Mouse (Mus musculus) heart, postnatal 4 days (tissue): ENCODE results near the gene Capn7. TPM values are rescaled to one million over a fixed set of nuclear protein-coding genes. Genes with fewer than 3 reads are reported as not detected.
A peak's percentile ranks its signal among the peaks of the same experiment; 100 is the strongest.

Experiments used
- DNase-seq: peaks from one replicate; pipeline ENCODE4 v3.0.0; 2021
- total RNA-seq, 2 experiments: library from RNA; stranded (reverse); gene quantifications; 2 replicates each; pipeline ENCODE4 v1.2.3; 2021

The Capn7 gene
- total RNA-seq, 2 experiments from 2014 or later, result 36.1 to 36.7 TPM

DNA sequence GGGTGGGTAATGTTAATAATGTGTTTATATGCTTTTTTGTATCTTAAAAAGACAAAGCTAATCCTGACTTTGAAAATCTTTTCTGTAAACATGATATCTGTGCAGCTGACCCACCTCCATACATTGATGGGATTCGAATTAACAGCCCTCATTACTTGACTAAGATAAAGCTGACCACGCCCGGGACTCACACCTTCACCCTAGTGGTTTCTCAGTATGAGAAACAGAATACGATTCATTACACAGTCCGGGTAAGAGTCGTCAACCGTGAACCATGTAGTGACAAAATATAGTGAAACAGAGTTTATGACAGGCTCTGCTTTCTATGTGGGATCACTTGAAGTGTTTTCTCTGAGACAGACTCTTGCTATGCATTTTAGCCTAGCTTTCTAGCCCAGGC is 31.5 kb downstream of the Capn7 start:
- no peak for DNase-seq

DNA sequence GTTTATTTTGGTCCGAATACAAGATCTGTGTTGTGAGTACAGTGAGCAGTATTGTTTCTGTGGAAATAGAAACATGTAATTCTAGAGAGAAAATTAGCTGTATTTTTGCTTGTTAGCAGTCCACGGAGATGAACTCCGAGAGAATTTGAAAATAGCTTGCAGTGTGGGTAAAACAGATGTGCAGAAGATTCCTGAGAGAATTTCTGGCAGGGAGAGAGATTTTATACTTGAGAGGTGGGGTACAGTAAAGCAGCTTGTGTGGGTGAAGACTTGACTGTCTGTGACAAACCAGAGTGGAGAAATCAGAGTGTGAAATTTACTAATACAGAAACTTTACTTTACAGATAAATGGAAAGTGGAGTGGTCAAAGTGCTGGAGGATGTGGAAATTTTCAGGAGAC is 32.9 kb downstream of the Capn7 start:
- DNase-seq, result no peak

DNA sequence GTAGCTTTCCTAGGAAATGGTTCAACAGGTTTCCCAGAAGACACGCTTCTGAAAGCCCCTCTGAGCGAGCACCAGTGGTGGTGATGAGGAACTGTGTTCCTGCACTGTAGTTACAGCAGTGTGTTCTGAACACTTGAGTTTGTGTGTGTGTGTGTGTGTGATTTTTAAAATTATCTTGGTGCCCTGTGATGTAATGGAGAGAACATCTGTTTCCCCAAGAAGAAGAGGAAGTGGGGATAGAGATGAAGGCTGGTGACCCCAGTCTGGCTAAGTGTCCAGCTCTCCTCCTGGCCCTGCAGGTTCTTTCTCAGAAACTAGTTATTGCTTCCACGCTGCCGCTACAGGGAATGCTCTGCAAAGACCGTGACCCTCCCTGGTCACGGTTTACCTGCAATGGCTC is 38.0 kb downstream of the Capn7 start:
- no peak for DNase-seq

DNA sequence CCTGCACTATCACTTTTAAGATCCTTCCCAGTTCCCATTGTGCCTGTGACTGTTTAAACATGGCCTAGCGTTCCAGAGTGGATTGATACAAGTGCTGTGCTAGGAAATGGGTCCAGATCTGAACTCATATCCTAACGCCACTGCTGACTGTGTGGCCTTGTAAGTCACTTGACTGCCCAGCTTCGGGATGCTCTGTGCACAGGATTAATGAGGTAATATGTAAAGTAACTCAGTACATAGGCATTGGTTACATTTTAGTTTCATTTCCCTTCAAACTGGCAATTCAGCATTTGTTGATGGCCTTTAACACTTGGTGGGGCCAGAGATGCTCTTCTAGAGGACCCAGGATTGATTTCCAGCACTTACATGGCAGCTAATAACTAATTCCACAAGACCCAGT is 39.9 kb downstream of the Capn7 start:
- DNase-seq, result no peak

DNA sequence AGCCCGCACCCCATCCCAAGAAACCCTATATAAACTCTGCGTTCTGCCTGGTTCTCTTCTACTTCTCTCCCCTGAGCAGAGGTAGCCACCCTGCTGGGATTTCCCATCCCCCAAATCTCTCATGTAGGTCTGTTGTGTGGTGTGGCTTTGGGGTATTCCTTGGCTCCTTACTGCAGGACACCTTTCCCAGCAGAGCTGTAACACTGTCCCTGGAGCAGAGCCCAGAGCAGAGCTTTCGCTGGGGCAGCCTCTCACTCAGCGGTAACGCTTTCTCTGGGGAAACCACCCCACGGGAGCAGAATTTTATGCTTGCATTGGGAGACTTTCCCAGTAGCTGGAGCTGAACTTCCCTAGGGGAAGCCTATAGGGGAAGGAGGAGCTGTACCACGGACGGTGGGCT is 45.8 kb downstream of the Capn7 start:
- peak; percentile 11 for DNase-seq

DNA sequence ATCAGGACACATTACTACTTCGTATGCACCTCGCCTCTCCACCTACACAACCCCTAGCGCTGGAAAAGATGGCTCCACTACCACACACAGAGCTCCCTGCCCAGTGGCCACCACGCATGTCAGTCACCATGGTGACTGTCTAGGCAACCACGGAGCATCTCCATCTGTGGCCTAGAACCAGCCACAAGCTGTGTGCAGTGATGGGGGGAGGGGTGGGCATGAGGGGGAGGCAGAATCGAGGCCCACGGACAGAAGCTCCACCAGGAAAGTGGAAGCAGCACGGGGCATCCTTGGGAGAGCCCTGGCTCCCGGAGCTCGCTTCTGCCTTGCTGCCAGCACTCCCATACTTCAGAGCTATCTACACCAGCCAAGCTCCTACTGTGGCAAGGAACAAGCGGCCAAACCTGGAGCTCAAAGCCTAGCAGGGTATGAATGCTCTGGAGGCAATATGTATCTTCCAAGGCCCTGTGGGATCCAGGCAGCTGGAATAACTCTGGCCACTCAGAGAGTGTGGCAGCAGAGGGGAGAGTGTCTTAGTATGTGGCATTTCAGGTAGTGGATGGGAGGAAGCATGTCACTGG is 47.1 kb downstream of the Capn7 start:
- DNase-seq, result peak; percentile 3

DNA sequence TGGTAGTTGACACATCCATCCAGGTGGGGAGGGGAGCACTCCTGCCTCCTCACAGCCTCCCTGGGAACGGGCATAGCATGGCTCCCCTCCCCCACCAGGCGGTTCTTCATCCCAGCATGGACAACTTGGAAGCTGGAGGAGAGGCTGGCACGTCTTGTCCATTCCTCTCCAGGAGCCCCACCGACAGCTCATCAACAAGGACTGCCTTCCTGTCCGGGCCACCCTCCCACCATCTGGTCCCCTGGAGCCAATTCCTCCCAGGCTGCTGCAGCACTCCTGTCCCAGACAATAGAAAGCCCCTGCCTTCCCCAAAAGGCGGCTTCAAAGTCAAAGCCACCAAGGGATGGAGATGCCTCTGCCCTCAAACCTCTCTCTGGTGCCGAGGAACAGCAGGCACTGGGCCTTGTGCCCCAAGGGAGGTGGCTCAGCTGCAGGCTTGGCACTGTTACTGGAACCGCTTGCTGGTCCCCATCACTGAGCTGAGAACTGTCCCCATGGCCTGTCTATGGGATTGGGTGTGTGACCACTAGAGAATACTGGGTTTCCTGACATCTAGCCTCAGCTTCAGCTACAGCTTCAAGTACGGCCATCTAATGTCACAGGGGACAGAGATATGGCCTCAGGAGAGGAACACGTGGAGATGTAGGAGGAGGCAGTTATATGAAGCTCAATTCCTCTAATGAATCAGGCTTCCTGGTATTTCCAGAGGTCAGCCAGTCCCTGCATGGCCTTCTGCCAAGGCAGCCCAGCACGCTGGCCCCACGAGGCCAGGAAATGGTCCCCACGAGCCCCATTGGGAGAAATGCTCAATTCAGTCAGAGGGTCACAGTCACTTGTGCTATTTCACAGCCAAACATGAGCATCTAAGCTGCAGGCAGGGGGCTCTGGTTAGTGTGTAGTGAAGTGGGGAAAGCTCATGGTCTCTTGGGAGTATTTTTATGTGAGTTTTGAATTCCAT is 48.2 kb downstream of the Capn7 start:
- DNase-seq, result peak; percentile 80

DNA sequence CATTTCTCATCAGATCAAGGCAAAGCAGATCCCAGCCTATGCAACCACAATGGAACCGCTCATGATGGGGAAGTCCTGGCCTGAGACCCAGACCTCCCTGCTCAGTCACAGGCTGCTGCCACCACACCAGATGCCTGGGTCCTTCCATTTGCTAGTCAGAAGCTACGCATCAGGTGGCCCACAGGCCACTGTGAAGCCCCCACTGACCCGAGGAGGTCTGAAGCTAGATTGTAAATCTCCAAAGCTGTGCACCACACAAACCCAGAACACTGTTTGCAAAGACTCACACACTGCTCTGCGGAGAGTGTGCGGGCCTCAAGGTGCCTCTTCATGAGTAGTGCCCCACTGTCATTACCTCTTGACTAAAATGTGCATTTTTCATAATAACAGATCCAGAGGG is 49.0 kb downstream of the Capn7 start:
- DNase-seq, result peak; percentile 25

DNA sequence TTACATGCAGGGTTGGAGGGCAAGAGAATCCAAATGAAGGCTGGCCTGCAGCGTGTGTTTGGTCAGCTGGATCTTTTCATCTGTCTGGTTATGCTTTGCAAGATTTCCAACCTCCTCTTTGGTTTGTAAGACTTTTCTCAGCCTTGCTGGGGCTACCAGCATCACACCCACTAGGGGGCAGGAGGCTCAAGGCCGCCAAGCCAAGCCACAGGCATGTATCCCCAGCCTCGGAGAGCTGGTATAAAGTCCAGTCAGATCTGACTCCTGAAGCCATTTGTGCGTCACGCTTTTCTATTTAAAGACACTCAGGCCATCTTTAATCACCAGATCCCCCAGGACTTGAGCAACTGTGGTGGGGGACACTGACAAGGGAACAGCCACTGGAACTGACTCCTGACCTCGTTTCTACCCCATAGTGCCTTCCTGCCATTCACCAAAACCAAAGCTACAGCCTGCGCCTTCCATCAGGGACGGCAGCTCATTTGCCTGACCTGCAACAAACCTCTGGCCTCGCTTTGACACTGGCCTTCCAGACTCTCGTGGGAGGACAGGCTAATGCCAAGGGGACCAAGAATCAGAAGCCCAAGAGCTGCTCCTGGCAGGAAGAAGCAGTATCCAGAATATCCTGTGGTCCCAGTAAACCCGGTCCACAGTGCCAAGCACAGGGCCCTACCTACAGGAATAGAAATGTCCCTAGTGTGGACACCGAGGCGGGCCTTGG is 49.7 kb downstream of the Capn7 start:
- DNase-seq, result peak; percentile 91

DNA sequence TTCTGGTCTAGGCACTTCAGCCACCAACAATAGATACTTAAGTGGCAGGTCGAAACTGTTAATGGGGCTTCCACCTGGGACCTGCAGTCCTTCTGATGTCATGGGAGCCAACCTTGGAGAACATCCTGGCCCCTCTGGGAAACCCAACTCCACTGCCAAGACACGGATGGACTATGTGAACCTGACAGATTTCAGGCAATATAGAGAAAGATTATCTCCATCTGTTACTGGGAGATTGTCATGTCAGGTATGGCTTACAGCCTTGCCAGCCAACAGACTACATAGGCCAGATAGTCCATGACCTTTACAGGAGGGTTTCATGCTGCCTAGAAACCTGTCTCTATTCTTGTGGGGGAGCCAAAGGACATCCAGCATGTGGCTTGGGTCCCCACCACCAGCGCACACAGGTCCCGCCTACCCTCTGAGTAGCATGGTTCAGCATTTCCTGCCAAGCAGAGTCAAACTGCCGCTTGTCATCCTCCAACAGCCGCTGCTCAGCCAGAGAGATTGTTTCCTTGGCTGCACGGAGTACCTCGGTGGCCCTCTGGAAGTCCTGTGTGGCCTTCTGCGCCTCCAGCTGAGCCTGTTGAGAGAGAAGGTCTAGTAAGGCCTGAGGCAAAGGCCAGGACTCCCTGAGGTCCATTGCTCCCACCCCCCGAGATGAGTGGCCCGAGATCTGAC is 51.0 kb downstream of the Capn7 start:
- DNase-seq, result peak; percentile 47

DNA sequence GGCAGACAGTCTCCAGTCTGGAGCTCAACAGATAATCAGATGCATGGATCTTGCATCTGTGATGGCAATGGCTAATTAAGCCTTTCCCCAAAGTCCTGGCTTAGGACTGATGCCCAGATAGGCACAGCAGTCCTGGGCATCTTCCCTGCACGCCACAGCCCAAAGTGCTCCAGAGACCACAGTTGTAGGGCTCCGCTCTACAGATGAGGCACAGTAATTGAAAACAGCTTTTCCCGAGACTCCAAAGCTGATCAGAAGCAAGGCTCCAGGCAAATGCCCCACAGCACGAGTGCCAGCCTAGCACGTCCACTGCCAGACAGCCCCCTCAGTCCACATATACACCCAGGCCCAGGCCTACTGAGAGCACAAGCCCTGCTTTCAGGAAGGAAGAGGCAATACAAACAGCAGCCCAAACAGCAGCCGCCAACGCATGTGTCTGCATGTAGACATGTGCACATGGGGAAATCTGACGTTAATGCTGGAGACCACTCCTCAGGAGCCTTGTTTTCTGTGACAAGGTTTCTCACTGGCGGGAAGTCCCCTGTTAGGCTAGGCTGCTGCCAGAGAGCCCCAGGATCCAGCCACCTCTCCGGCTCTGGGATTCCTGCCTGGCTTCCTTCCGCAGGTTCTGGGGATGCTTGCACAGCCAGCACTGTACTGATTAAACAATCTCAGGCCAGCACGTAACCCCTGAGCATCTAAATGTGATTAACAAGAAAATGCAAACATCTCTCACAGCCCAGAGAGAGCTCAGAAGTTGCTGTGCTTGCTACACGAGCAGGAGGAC is 51.8 kb downstream of the Capn7 start:
- DNase-seq, result peak; percentile 25

DNA sequence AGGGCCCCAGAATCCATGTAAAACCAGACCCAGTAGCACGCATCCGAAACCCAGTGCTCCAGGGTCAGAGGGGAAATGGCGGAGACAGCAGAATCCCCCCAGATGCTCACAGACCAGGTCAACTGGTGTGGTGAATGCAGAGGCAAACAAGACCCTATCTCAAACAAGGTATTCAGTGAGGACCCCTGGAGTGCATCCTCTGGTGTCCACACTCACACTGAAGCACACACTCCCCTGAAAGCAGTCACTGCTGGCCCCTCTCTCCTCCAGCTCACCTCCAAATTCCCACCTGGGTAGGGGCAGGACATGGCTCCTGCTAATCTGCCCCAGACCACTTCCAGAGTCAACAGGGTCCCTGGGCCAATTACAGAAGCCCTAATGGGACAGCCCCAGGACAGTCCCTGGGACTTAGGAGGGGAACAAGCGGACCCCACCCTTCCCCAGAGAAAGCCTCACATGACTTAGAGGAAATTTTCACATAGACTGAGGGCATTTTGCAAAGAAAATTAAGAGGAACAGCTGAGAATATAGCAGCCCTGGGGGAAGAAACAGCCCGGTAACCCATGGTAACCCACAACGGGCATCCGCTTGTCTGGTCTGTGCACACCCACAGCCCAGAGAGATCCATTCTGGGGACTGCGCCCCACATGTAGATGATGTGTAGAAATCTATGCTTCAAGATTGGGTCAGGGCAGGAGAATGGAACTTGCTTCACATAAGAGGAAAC is 53.1 kb downstream of the Capn7 start:
- DNase-seq, result peak; percentile 5

DNA sequence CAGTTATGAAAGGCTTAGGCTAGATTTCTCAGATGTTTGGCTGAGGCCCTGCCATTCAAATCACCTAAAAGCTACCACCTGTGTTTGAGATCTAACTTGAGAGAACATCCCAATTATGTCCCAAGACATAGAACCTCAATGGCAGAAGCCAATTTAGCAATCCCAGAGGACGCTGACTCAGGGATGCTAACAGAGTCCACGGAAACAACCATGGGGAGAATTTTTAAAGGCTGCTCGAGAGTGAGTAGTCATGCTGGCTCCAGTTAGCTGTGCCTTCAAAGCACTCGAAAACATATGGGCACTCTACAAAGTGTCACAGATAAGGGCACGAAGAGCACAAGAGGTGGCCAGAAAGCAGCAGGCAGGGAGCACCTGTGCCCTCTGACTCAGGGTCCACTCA is 55.9 kb downstream of the Capn7 start:
- no peak for DNase-seq

DNA sequence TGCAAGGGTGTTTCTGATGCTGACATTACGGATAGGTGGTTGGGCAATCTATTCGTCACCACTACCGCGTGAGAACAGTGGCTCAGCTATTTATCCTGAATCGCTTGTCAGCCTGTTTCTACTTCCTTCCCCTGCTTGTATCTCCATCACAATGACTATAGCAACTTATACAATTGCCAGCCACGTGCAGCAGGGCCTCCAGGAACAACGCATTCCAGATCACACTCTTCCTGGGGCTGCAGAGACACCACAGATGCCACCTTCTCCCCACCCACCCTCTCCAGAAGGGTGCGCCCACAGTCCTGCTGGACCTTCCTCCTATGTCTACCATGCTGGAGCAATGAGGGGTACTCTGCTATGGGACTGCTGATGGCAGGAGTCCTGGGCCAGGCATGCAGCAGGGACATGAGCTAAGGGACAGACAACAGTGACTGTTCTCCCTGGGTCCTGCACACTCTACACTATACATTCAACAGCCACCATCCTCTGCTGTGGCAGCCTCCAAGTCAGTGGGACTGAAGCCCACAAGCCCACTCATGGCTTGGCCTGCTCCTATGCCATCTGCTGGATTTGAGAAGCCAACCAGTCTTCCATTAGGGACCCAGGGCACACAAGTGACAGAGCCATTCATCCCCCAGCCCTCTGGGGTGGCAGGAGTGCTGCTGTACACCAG is 56.6 kb downstream of the Capn7 start:
- DNase-seq, result no peak

DNA sequence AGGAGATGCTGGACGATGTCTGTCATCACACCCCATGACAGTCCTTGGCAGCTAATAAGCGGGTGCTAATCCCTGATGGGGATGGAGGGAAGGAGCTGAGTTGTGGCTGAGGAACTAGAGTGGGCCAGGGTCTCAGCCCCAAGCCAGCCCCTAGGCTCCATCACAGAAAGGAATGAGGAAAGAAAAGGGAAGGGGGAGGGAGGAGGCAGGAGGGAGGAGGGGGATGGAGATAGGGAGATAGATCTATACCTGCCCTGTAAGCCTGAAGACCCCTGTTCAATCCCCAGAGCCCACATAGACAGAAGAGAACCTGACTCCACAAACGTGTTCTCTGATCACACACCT is 57.1 kb downstream of the Capn7 start:
- DNase-seq, result no peak

DNA sequence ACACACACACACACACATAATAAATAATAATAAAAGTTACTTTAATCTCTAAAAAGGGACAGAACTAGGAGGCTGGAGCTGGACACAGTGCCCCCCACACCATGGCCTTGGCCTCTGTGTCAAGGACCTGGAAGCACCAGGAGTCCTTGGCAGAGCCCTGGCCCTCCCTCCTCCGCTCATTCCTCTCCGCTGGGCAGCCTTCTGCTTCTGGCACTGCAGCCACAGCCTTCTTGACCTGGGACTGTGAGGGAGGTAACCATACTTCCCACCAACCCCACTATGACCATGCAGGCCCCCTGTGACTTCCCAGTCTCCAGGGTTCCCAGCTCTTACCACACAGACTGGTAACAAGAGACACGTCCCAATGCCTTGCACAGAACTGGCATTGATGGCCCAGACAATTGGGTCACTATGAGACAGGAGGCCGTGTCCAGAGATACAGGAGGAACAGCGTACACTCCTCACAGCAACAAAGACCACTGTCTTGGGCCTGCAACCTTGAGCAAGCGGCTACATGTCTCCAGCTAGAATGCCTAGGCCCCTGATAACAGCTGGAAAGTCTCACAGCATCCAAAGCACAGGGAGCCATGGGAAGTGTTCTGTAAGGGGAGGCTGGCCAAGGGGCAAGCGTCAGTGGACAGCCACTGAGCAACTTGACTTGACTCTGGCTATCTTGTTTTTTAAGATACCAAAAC is 57.6 kb downstream of the Capn7 start:
- no peak for DNase-seq

DNA sequence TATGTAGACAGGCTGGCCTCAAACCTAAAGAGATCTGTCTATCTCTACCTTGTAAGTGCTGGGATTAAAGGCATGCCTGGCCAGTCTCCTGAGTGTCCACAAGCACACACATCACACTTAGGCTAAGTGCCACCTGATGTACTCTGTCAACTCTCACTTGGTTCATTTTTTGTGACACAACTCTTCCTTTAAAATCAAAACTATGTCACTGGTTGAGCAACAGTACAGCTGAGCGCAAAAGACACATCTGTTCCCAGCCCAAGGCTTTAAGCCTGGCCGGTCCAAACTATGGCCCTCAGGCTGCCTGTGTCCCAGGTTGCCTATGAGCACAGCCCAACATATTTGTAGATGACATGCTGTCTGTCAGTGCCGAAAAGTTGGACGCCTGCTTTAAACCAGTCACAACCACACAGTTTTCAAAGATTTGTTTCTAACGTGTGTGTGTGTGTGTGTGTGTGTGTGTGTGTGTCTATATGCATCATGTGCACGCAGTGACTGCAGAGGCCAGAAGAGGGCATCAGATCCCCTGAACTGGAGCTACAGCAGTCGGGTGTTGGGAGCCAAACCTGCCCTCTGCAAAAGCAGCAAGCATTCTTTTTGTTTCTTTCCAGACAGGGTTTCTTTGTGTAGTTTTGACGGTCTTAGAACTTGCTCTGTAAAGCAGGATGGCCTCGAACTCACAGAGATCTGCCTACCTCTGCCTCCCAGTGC is 58.5 kb downstream of the Capn7 start:
- DNase-seq, result no peak

DNA sequence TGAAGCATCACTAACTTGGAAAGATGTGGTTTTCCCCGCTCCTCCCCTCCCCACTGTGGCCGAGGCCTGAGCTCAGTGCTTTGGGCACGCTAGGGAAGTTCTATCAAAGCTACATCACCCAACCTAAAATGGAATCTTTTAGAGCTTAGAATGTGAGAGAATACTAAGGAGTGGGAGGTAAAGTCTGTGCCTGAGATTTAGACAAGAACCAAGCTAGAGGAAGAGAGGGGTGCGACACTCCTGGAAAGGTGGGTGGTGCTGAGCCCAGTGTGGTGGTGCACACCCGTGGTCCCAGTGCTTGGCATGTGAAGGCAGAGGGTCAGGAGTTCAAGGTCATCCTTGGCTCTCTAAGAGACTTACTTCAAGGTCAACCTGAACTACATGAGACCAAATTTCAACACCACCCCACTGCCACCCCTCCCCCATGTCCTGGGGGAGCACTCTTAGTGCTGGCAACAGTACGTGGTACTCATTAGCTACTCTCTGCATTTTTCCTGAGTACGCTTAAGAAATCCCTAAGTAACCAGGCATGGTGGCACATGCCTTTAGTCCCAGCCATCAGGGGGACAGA is 59.3 kb downstream of the Capn7 start:
- DNase-seq, result no peak

DNA sequence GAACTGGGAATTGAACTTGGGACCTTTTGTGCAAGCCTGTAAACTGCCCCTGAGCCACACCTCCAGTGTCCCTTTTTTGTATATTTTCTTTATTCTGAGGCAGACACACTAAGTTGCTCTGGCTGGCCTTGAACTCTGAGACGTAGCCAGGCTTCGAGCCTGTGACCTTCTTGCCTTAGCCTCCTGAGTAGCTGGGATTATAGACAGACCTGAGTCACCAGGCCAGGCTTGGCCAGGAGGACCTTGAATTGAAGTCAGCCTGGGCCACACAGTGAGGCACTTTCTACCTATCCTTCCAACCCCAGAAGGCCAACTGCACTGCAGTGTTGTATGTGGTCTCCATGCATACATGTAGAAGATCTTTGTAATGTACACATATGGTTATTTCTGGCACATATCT is 60.0 kb downstream of the Capn7 start:
- DNase-seq, result no peak
